Mouse (Mus musculus) ES-E14 (cell line): Measurements from ENCODE around the gene Il17f. TPM values are rescaled to one million over a fixed set of nuclear protein-coding genes. Genes with fewer than 3 reads are reported as not detected.

Experiments used
- DNase-seq: peaks from one replicate; pipeline ENCODE4 v3.0.0-alpha.2; 2013; ENCODE audit warnings: low read depth, low spot score
- H3K27ac ChIP-seq: 2 replicates; pipeline ENCODE4 v1.5.1; 2012; ENCODE audit warnings: low read depth, mild to moderate bottlenecking, low read length, moderate library complexity, mixed read lengths; ENCODE audit not compliant: poor library complexity, insufficient read depth, severe bottlenecking
- H3K36me3 ChIP-seq: 2 replicates; pipeline ENCODE4 v1.6.1; 2012; ENCODE audit warnings: mild to moderate bottlenecking, low read length, moderate library complexity, mixed read lengths; ENCODE audit not compliant: control insufficient read depth, poor library complexity, insufficient read depth, severe bottlenecking
- H3K4me1 ChIP-seq, 2 experiments: fragments of 150-350 bp in 1 of 2; sonication (generic) in 1 of 2; 2 replicates each; pipeline ENCODE4 v1.6.1; 2012; ENCODE audit warnings: low read length in 2 of 2, mild to moderate bottlenecking in 1 of 2, mixed read lengths in 1 of 2; ENCODE audit not compliant: control insufficient read depth in 2 of 2, insufficient read depth in 2 of 2, poor library complexity in 1 of 2
- H3K4me3 ChIP-seq, 2 experiments: fragments of 150-350 bp in 1 of 2; sonication (generic) in 1 of 2; 2 replicates each; pipeline ENCODE4 v1.5.1; 2012; ENCODE audit warnings: low read length in 2 of 2, low read depth in 1 of 2, mild to moderate bottlenecking in 1 of 2, mixed read lengths in 1 of 2; ENCODE audit not compliant: insufficient read depth in 1 of 2, poor library complexity in 1 of 2, severe bottlenecking in 1 of 2
- H3K9ac ChIP-seq: 2 replicates; pipeline ENCODE4 v1.6.1; 2012; ENCODE audit warnings: low read depth, mild to moderate bottlenecking, low read length, mixed read lengths; ENCODE audit not compliant: poor library complexity, insufficient read depth, severe bottlenecking
- H3K9me3 ChIP-seq: fragments of 150-350 bp; sonication (generic); 2 replicates; pipeline ENCODE4 v1.6.1; 2012; ENCODE audit warnings: low read depth, mild to moderate bottlenecking, low read length; ENCODE audit not compliant: control insufficient read depth, insufficient read depth
- CHD2 ChIP-seq: IDR thresholded peaks from 2 replicates; pipeline ENCODE4 v1.6.1; 2014; ENCODE audit warnings: mild to moderate bottlenecking, low read depth, low read length, inconsistent platforms
- HCFC1 ChIP-seq: IDR thresholded peaks from 2 replicates; pipeline ENCODE4 v1.6.1; 2012; ENCODE audit warnings: low read length, inconsistent platforms, borderline replicate concordance; ENCODE audit not compliant: insufficient read depth
- MAFK ChIP-seq: IDR thresholded peaks from 2 replicates; pipeline ENCODE4 v1.6.1; 2014; ENCODE audit warnings: mild to moderate bottlenecking, low read depth, low read length, inconsistent platforms; ENCODE audit not compliant: insufficient read depth
- ZC3H11A ChIP-seq: IDR thresholded peaks from 2 replicates; pipeline ENCODE4 v1.6.1; 2012; ENCODE audit warnings: low read depth, mild to moderate bottlenecking, inconsistent platforms, low read length, borderline replicate concordance
- ZNF384 ChIP-seq: IDR thresholded peaks from 2 replicates; pipeline ENCODE4 v1.6.1; 2012; ENCODE audit warnings: low read depth, low read length, inconsistent platforms
- in situ Hi-C, 2 experiments: fragments of 600-800 bp; cut with MboI; formaldehyde crosslinking; loops; one replicate each; pipeline ENCODE4 v1.15.1; 2025; ENCODE audit warnings: low sequenced_read_pairs in 2 of 2, inconsistent platforms in 1 of 2; ENCODE audit not compliant: unreplicated experiment in 2 of 2
- total RNA-seq: library from RNA; depleted of rRNA; stranded (reverse); fragments of 300-350 nt; gene quantifications from 2 replicates; pipeline ENCODE4 v1.2.3, GENCODE M21; 2012

Gene Il17f
- total RNA-seq, 1 experiment = 0.58 TPM

DNA sequence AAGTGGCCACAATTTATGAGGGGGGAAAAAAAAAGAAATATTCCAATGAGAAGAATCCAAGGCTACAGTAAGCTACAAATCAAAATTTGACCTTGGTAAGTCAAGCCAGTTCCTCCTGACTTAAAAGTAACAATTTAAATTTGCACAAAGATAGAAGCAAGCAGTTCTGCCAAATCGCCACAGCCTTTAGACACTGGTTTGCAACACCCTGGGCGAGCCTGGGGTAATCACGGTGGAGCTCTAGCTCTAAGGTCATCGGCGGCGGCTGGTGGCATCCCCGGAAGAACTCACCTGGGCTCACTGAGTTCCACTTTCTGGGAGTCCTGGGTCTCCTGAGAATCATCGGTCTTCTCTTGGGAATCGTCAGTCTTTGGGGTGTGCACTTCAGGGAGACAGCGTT lies 14.1 kb upstream of the Il17f start:
- no peak for TF ChIP-seq ZC3H11A
- no peak for TF ChIP-seq ZNF384
- TF ChIP-seq CHD2 = no peak
- no peak for TF ChIP-seq MAFK
- TF ChIP-seq HCFC1 = no peak
- no peak for DNase-seq
- Histone ChIP-seq H3K27ac (no peak overlapping the region), H3K36me3 (peaks cover 74% of the 10 kb centered on the region), H3K9ac (no peak overlapping the region), H3K4me1 (no peaks in the 10 kb centered on the region), H3K4me3 (no peak overlapping the region), H3K9me3 (no peaks in the 10 kb centered on the region)
- in situ Hi-C loops = no loop called here

- in situ Hi-C loops = no loop called here
- Histone ChIP-seq H3K4me3 (no peak overlapping the region), H3K4me1 (no peaks in the 10 kb centered on the region), H3K9me3 (no peaks in the 10 kb centered on the region), H3K9ac (no peak overlapping the region), H3K27ac (no peak overlapping the region), H3K36me3 (peaks cover 52% of the 10 kb centered on the region)
- TF ChIP-seq ZNF384 = no peak
- 0 out of 2 replicates have a peak, but pooled peaks have one; percentile 28 for TF ChIP-seq MAFK
- DNase-seq = peak; percentile 19
These were observed 11.4 kb upstream of the Il17f start for GRCm38 (mm10) chr1:20801682-20802390.

DNA sequence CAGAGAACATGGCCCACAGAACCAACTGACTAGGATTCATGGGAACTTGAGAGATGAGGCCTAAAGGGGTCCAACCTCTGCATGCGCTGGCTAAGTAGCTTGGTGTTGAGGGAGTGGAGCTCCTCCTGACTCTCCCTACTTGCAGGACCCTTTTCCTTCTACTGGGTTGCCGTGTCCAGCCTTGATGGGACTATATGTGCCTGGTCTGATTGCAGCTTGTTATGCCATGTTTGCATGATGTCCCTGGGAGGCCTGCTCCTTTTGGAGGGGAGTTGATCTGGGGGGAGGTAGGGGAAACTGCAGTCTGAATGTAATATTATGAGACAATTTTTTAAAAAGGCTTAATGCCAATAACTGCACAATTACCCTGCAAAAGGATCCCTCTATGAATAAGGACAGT lies 10.9 kb upstream of the Il17f start:
- H3K27ac ChIP-seq = no peak overlapping the region
- no peak for DNase-seq
- in situ Hi-C loops = no loop called here
- H3K9ac ChIP-seq = no peak overlapping the region
- TF ChIP-seq ZC3H11A = no peak
- no peak for TF ChIP-seq ZNF384
- no peak for TF ChIP-seq MAFK
- no peak for TF ChIP-seq HCFC1
- TF ChIP-seq CHD2 = no peak
- H3K36me3 ChIP-seq = peaks cover 46% of the 10 kb centered on the region
- no peaks in the 10 kb centered on the region for H3K9me3 ChIP-seq
- H3K4me3 ChIP-seq = no peak overlapping the region
- H3K4me1 ChIP-seq = no peaks in the 10 kb centered on the region

GRCm38 (mm10) chr1:20795178-20795577 lies 4.8 kb upstream of the Il17f start:
- DNase-seq = no peak
- TF ChIP-seq MAFK = no peak
- no peak for TF ChIP-seq HCFC1
- no peak for TF ChIP-seq ZNF384
- no peak for TF ChIP-seq CHD2
- no peak for TF ChIP-seq ZC3H11A
- H3K36me3 ChIP-seq = peaks cover 4% of the 10 kb centered on the region; the same call in 1 of the 2 replicates
- H3K4me3 ChIP-seq = no peak overlapping the region
- no peak overlapping the region for H3K9ac ChIP-seq
- H3K4me1 ChIP-seq = no peaks in the 10 kb centered on the region
- no peak overlapping the region for H3K27ac ChIP-seq
- no peaks in the 10 kb centered on the region for H3K9me3 ChIP-seq
- in situ Hi-C loops = no loop called here

- H3K4me3 ChIP-seq = no peak overlapping the region
- DNase-seq = no peak
- no peak overlapping the region for H3K27ac ChIP-seq
- in situ Hi-C loops = no loop called here
- TF ChIP-seq ZC3H11A (no peak), MAFK (no peak), CHD2 (no peak), ZNF384 (no peak), HCFC1 (no peak)
- H3K4me1 ChIP-seq = no peaks in the 10 kb centered on the region
- H3K9ac ChIP-seq = no peak overlapping the region
- H3K9me3 ChIP-seq = no peaks in the 10 kb centered on the region
- peaks cover 2% of the 10 kb centered on the region; the same call in 1 of the 2 replicates for H3K36me3 ChIP-seq
These were observed 4.3 kb upstream of the Il17f start for GRCm38 (mm10) chr1:20794760-20795159.
